Mouse (Mus musculus) heart, postnatal 0 days (tissue): ENCODE results near the gene Tbc1d2b. TPM values are rescaled to one million over a fixed set of nuclear protein-coding genes. Genes with fewer than 3 reads are reported as not detected.

ENCODE experiments used
- ATAC-seq: fragments of 200-750 bp; cut with Nextera tagmentation; 2 replicates; pipeline ENCODE4 v1.8.0; 2017; ENCODE audit warnings: low read depth, moderate number of reproducible peaks, moderate library complexity; ENCODE audit not compliant: insufficient read depth
- DNase-seq: peaks from one replicate; pipeline ENCODE4 v3.0.0-alpha.2; 2016; ENCODE audit warnings: low spot score
- H3K27ac ChIP-seq: fragments of 300-500 bp; sonication (generic); 2 replicates; pipeline ENCODE4 v1.5.1; 2014; ENCODE audit warnings: low read depth, mild to moderate bottlenecking
- H3K27me3 ChIP-seq: fragments of 300-500 bp; sonication (generic); 2 replicates; pipeline ENCODE4 v1.6.1; 2014; ENCODE audit warnings: low read length, mixed read lengths; ENCODE audit not compliant: control insufficient read depth, insufficient read depth
- H3K36me3 ChIP-seq: fragments of 300-500 bp; sonication (generic); replicated peaks from 2 replicates; pipeline ENCODE4 v1.6.1; 2014; ENCODE audit warnings: low read length, mixed read lengths; ENCODE audit not compliant: control insufficient read depth, insufficient read depth
- H3K4me1 ChIP-seq: fragments of 300-500 bp; sonication (generic); 2 replicates; pipeline ENCODE4 v1.6.1; 2014; ENCODE audit warnings: antibody characterized with exemption; ENCODE audit not compliant: control insufficient read depth, insufficient read depth
- H3K4me2 ChIP-seq: fragments of 300-500 bp; sonication (generic); 2 replicates; pipeline ENCODE4 v1.6.1; 2014; ENCODE audit warnings: low read depth, mild to moderate bottlenecking, low read length, moderate library complexity
- H3K4me3 ChIP-seq: fragments of 300-500 bp; sonication (generic); 2 replicates; pipeline ENCODE4 v1.5.1; 2014; ENCODE audit warnings: low read depth, low read length
- H3K9ac ChIP-seq: fragments of 300-500 bp; sonication (generic); replicated peaks from 2 replicates; pipeline ENCODE4 v1.6.1; 2014; ENCODE audit warnings: low read depth, low read length, mixed read lengths
- H3K9me3 ChIP-seq: fragments of 300-500 bp; sonication (generic); replicated peaks from 2 replicates; pipeline ENCODE4 v1.6.1; 2016; ENCODE audit warnings: low read length; ENCODE audit not compliant: control insufficient read depth
- CTCF ChIP-seq: IDR thresholded peaks from 2 replicates; pipeline ENCODE4 v1.5.1; 2016; ENCODE audit warnings: antibody characterized with exemption, control low read depth, low read depth
- EP300 ChIP-seq: IDR thresholded peaks from 2 replicates; pipeline ENCODE4 v1.6.1; 2016; ENCODE audit warnings: antibody characterized with exemption, low read depth
- WGBS: fragments of 180-500 bp; shearing (Covaris S2); extraction: QIAGEN DNeasy Blood & Tissue Kit; methylation state at CpG from one replicate; pipeline ENCODE4 v1.1.7; 2014; 5-methylcytosine and 5-hydroxymethylcytosine counted together
- polyA plus RNA-seq: library from polyadenylated mRNA; unstranded; fragments of >200 nt; fragmentation: Nextera tagmentation; extraction: Ambion mirVana; gene quantifications from 2 replicates; pipeline ENCODE4 v1.2.1, GENCODE M21; 2015
- total RNA-seq: library from RNA; depleted of rRNA; stranded (reverse); fragments of >200 nt; gene quantifications from 2 replicates; pipeline ENCODE4 v1.2.3, GENCODE M21; 2014; ENCODE audit warnings: low replicate concordance

Tbc1d2b gene
- total and polyA plus RNA-seq, 2 experiments from 2014 or later = 2.9 to 24.7 TPM

DNA sequence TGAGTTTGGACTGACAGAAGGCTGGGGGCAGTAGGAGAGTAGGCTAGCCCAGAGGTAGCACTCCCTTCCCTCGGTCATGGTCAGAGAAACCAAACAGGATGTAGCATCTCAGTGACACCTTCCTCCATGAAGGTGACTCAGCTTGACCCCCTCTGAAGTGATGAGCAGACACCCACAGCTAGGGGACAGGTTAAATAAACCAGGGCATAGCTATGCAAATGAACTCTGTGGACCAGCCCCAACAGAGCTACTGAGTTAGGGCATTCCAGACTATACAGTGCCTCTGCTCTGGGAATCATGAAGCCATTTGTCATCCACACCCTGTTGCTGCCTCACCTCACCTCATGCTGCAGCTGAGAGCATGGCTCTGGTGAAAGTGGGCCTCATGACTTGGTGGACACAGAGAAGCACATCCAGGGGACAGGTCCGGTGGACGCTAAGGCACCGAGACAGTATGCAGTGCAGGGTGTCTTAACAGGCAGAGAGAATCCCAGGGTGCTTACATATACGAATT is 36.6 kb downstream of the Tbc1d2b start:
- WGBS = 93% methylated on average over 5 of the region's 5 CpGs
- no peak overlapping the region for H3K4me2 ChIP-seq
- no peak overlapping the region for H3K9ac ChIP-seq
- H3K4me1 ChIP-seq = peaks cover 9% of the 10 kb centered on the region
- H3K36me3 ChIP-seq = no peaks in the 10 kb centered on the region
- DNase-seq = no peak
- no peak overlapping the region for H3K27ac ChIP-seq
- no peak for ATAC-seq
- H3K9me3 ChIP-seq = no peaks in the 10 kb centered on the region
- no peaks in the 10 kb centered on the region for H3K27me3 ChIP-seq
- no peak overlapping the region for H3K4me3 ChIP-seq
- TF ChIP-seq EP300 = no peak
- TF ChIP-seq CTCF = no peak

GRCm38 (mm10) chr9:90232781-90233690 is 37.6 kb downstream of the Tbc1d2b start:
- TF ChIP-seq CTCF (no peak), EP300 (no peak)
- ATAC-seq = 0 out of 2 replicates have a peak, but pooled peaks have one; percentile 18
- 70% methylated on average over 8 of the region's 8 CpGs for WGBS

GRCm38 (mm10) chr9:90227171-90227570 is 43.4 kb downstream of the Tbc1d2b start:
- Histone ChIP-seq H3K9ac (no peak overlapping the region), H3K4me1 (peaks cover 22% of the 10 kb centered on the region), H3K27me3 (no peaks in the 10 kb centered on the region), H3K4me3 (no peak overlapping the region), H3K4me2 (no peak overlapping the region), H3K36me3 (peaks cover 26% of the 10 kb centered on the region), H3K9me3 (no peaks in the 10 kb centered on the region), H3K27ac (0 out of 2 replicates have a peak overlapping the region, but pooled peaks have one; percentile 34)
- WGBS = 66% methylated on average over 12 of the region's 12 CpGs
- DNase-seq (no peak), ATAC-seq (peak; percentile 27; the same call in 1 of the 2 replicates)
- TF ChIP-seq CTCF (peak; percentile 40), EP300 (no peak)

More at GRCm38 (mm10) chr9:90232781-90233690, 37.6 kb downstream of the Tbc1d2b start:
- Histone ChIP-seq H3K4me3 (no peak overlapping the region), H3K4me2 (no peak overlapping the region), H3K27ac (0 out of 2 replicates have a peak overlapping the region, but pooled peaks have one; percentile 25), H3K4me1 (peaks cover 9% of the 10 kb centered on the region), H3K36me3 (peaks cover 4% of the 10 kb centered on the region; the same call in 1 of the 2 replicates), H3K27me3 (no peaks in the 10 kb centered on the region), H3K9me3 (no peaks in the 10 kb centered on the region), H3K9ac (no peak overlapping the region)
- DNase-seq = no peak

GRCm38 (mm10) chr9:90226742-90227096 is 43.9 kb downstream of the Tbc1d2b start:
- H3K4me1 ChIP-seq = peaks cover 22% of the 10 kb centered on the region
- H3K36me3 ChIP-seq = peaks cover 31% of the 10 kb centered on the region
- 0 out of 2 replicates have a peak overlapping the region, but pooled peaks have one; percentile 69 for H3K27ac ChIP-seq
- no peak for DNase-seq
- ATAC-seq = peak; percentile 57
- no peaks in the 10 kb centered on the region for H3K27me3 ChIP-seq
- TF ChIP-seq EP300 (no peak), CTCF (no peak)
- H3K9me3 ChIP-seq = no peaks in the 10 kb centered on the region
- no peak overlapping the region for H3K9ac ChIP-seq
- H3K4me2 ChIP-seq = 0 out of 2 replicates have a peak overlapping the region, but pooled peaks have one; percentile 7
- 25% methylated on average over 2 of the region's 2 CpGs for WGBS
- H3K4me3 ChIP-seq = no peak overlapping the region

GRCm38 (mm10) chr9:90226081-90226741 is 44.4 kb downstream of the Tbc1d2b start:
- 49% methylated on average over 21 of the region's 21 CpGs for WGBS

More at GRCm38 (mm10) chr9:90226081-90226741, 44.4 kb downstream of the Tbc1d2b start:
- H3K36me3 ChIP-seq = peaks cover 31% of the 10 kb centered on the region
- DNase-seq (no peak), ATAC-seq (peak; percentile 18; the same call in 1 of the 2 replicates)
- peaks cover 22% of the 10 kb centered on the region for H3K4me1 ChIP-seq
- no peaks in the 10 kb centered on the region for H3K9me3 ChIP-seq
- no peaks in the 10 kb centered on the region for H3K27me3 ChIP-seq
- H3K4me2 ChIP-seq = peak overlapping the region; percentile 7; the same call in 1 of the 2 replicates
- H3K4me3 ChIP-seq = 0 out of 2 replicates have a peak overlapping the region, but pooled peaks have one; percentile 10
- TF ChIP-seq CTCF (no peak), EP300 (peak; percentile 51; the same call in 1 of the 2 replicates)
- peak overlapping the region; percentile 69 for H3K27ac ChIP-seq
- H3K9ac ChIP-seq = 0 out of 2 replicates have a peak overlapping the region, but pooled peaks have one; percentile 33
